Mouse (Mus musculus) lung, adult 2 months (tissue): ENCODE results near the gene Zdhhc11.

Experiments used
- CTCF ChIP-seq: fragments of 200-500 bp; IDR thresholded peaks from 2 replicates; pipeline ENCODE4 v1.5.1; 2011; ENCODE audit warnings: mild to moderate bottlenecking, low read length, control low read depth; ENCODE audit not compliant: insufficient read depth
- POLR2A ChIP-seq: fragments of 200-500 bp; IDR thresholded peaks from 2 replicates; pipeline ENCODE4 v1.6.1; 2011; ENCODE audit warnings: low read depth, mild to moderate bottlenecking, control low read depth, low read length, borderline replicate concordance; ENCODE audit errors: extremely low read depth

GRCm38 (mm10) chr13:74034756-74035155 lies 71.1 kb downstream of the Zdhhc11 start:
- TF ChIP-seq POLR2A (no peak), CTCF (no peak)
